Mouse (Mus musculus): ENCODE results near the gene Lrmda.

DNA sequence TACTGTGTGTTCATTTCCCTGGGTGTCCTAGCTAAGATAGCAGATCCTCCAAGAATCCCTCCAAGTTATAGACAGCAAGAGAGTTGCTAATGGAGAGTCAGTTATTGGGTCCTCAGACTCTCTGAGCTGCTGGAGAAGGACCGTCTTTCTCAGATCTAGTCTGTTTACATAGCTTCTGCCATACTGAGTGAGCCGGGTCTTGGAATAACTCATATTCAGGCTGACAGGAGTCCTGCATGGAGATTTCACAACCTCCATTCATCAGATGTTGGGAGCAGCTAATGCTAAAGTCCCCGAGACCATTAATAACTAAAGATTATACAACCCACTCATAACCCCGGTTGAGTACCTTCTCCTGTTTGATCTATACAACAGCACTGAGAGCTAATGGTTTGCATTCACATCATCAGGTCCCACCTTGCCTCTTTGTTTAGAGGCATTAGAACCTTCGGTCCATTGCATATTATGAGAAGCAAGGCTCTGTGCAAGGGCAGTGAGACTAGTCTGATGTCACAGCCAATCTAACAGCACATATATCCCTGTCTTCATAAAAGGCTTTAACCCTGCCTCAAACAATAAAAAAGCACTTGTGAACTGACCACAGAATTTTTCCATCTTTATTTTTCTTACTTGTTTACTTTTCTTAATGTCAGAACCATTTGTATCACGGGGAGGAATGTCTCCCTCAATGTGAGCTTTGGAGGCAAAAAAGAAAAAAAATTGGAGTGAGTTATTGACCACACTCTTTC lies 1037.9 kb downstream of the Lrmda start:
- TF ChIP-seq POLR2A (IDR thresholded peaks at IDR 0.05; ENCODE audit: low read depth, low read length) (no peak), CTCF (IDR thresholded peaks at IDR 0.05; ENCODE audit: extremely low read depth, insufficient read length, insufficient replicate concordance, low read depth, low read length) (no peak)
